Mouse (Mus musculus): ENCODE measurements around the gene Hist1h4c.

DNA sequence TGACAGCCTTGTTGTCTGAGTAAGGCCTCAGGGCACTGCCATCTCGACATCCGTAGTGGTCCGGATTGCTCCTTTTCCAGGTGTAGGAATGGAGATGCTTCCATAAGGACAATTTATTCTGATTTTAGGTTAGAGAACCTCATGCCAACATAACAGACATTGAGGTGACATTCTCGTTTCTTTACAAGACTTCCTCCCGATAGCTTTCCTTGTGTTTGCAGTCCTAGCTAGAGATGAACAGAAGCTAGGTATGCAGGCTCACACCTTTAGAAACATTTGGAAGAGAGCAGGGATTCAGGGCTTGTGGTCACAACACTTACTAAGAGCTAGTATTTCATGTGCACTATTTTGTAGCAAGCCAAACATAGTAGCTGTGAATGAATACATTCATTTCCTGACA lies 45.0 kb upstream of the Hist1h4c start:
- TF ChIP-seq MYOD1 (IDR thresholded peaks at IDR 0.05; ENCODE audit: control insufficient read depth in 1 of 3, insufficient read length in 2 of 3, low read depth in 2 of 3), result no peak
- TF ChIP-seq POLR2AphosphoS2 (IDR thresholded peaks at IDR 0.05; ENCODE audit: insufficient read length, low read depth), result no peak
- no peak for TF ChIP-seq POLR2A (IDR thresholded peaks at IDR 0.05; ENCODE audit: insufficient read length, low read depth)
- TF ChIP-seq CEBPB (IDR thresholded peaks at IDR 0.05; ENCODE audit: insufficient read depth, poor library complexity, severe bottlenecking), result no peak
- no peak for TF ChIP-seq MAX (IDR thresholded peaks at IDR 0.05; ENCODE audit: low read depth)
- TF ChIP-seq USF1 (IDR thresholded peaks at IDR 0.05; ENCODE audit: low read depth), result no peak
- TF ChIP-seq TCF3 (IDR thresholded peaks at IDR 0.05; ENCODE audit: insufficient read length, low read depth), result no peak
- TF ChIP-seq E2F4 (IDR thresholded peaks at IDR 0.05; ENCODE audit: insufficient read depth), result no peak
- no peak for TF ChIP-seq TCF12 (IDR thresholded peaks at IDR 0.05; ENCODE audit: insufficient read depth, poor library complexity, severe bottlenecking)

Measured in myocyte (in vitro differentiated cells).